Mouse (Mus musculus) limb, embryonic 11.5 days (tissue): ENCODE results near the gene Odc1. TPM values are rescaled to one million over a fixed set of nuclear protein-coding genes. Genes with fewer than 3 reads are reported as not detected.
"Not testable (repeated sequence)": the region's sequence is repeated elsewhere in the genome, so short reads cannot be mapped to it uniquely, and the experiment has no call there.

ENCODE experiments used
- ATAC-seq: fragments of 200-750 bp; cut with Nextera tagmentation; 2 replicates; pipeline ENCODE4 v1.8.0; 2017; ENCODE audit warnings: low read depth; ENCODE audit not compliant: insufficient number of reproducible peaks, low FRiP score, low TSS enrichment
- DNase-seq: peaks from one replicate; pipeline ENCODE4 v3.0.0-alpha.2; 2015; ENCODE audit warnings: low spot score
- H3K27ac ChIP-seq: fragments of 300-500 bp; sonication (generic); replicated peaks from 2 replicates; pipeline ENCODE4 v1.5.1; 2014; ENCODE audit warnings: low read depth, mild to moderate bottlenecking, low read length
- H3K27me3 ChIP-seq: fragments of 300-500 bp; sonication (generic); 2 replicates; pipeline ENCODE4 v1.6.1; 2014; ENCODE audit warnings: mild to moderate bottlenecking, low read length, mixed read lengths; ENCODE audit not compliant: control insufficient read depth, insufficient read depth
- H3K36me3 ChIP-seq: fragments of 300-500 bp; sonication (generic); 2 replicates; pipeline ENCODE4 v1.6.1; 2014; ENCODE audit warnings: mild to moderate bottlenecking, low read length, moderate library complexity, mixed read lengths; ENCODE audit not compliant: control insufficient read depth, insufficient read depth
- H3K4me1 ChIP-seq: fragments of 300-500 bp; sonication (generic); 2 replicates; pipeline ENCODE4 v1.6.1; 2014; ENCODE audit warnings: low read length, mixed read lengths; ENCODE audit not compliant: control insufficient read depth, insufficient read depth
- H3K4me2 ChIP-seq: fragments of 300-500 bp; sonication (generic); 2 replicates; pipeline ENCODE4 v1.6.1; 2014; ENCODE audit warnings: low read depth, mild to moderate bottlenecking, moderate library complexity; ENCODE audit not compliant: severe bottlenecking
- H3K4me3 ChIP-seq: fragments of 300-500 bp; sonication (generic); 2 replicates; pipeline ENCODE4 v1.5.1; 2014; ENCODE audit warnings: low read depth, low read length
- H3K9ac ChIP-seq: fragments of 300-500 bp; sonication (generic); 2 replicates; pipeline ENCODE4 v1.6.1; 2014; ENCODE audit warnings: mild to moderate bottlenecking, low read length
- H3K9me3 ChIP-seq: fragments of 300-500 bp; sonication (generic); 2 replicates; pipeline ENCODE4 v1.6.1; 2016; ENCODE audit warnings: low read length; ENCODE audit not compliant: control insufficient read depth
- WGBS: fragments of 180-500 bp; shearing (Covaris S2); extraction: QIAGEN DNeasy Blood & Tissue Kit; methylation state at CpG from one replicate; pipeline ENCODE4 v1.1.7; 2014; 5-methylcytosine and 5-hydroxymethylcytosine counted together
- polyA plus RNA-seq: library from polyadenylated mRNA; unstranded; fragments of >200 nt; fragmentation: Nextera tagmentation; extraction: Ambion mirVana; gene quantifications from 2 replicates; pipeline ENCODE4 v1.2.1, GENCODE M21; 2014

The Odc1 gene
- polyA plus RNA-seq, 1 experiment from 2014 or later, result 304 TPM

DNA sequence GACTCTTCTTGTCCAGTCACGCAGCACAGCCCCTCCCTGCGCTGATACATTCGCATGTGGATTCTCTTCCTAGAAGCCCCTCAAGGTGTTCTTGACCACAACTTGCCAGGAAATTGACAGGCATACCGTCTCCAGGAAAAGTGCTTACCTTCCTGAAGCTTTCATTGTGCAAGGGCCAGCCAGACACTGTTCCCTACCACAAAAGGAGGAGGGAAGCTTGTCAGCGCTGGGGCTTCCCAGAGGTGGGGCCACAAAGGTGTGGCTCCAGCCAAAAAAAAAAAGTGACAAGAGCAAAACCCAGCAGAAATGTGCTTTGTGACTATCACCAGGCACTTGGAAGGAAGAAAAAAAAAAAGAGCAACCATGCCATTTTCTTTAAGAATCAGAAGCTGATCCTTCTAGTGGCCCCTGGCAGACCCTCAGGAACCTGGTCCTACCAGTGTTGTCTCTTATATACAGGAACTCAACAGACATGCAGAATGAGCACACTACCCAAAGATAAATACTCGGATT is 4.5 kb upstream of the Odc1 start:
- no peak overlapping the region for H3K9ac ChIP-seq
- no peaks in the 10 kb centered on the region for H3K9me3 ChIP-seq
- no peaks in the 10 kb centered on the region for H3K4me1 ChIP-seq
- DNase-seq, result no peak
- H3K27ac ChIP-seq, result no peak overlapping the region
- no peak overlapping the region for H3K4me3 ChIP-seq
- 81% methylated on average over 6 of the region's 6 CpGs for WGBS
- H3K36me3 ChIP-seq, result no peaks in the 10 kb centered on the region
- ATAC-seq, result no peak
- H3K4me2 ChIP-seq, result no peak overlapping the region
- H3K27me3 ChIP-seq, result no peaks in the 10 kb centered on the region

DNA sequence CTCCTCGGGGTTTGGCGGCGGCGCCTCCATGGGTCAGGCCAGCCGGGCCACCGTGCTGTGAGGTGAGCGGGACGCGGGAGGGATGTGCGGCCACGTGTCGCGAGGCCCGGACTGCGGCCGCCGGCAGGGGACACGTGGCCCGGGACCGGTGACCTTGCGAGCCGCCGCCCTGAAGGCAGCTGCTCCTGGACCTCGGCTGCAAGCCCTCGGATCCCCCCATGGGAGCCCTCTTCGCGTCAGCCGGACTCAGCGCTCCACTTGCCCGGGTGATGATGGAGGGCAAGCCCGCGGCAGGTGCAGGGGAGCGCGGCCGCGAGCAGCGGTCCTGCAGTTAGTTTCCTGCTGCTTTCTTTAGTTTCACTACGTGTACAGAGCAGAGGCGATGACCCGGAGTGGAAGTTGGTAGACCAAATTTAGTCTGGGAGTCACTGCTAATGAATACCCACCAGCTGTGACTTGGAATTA is 545 bp downstream of the Odc1 start:
- Histone ChIP-seq H3K27ac (peak overlapping the region; percentile 62), H3K36me3 (peaks cover 7% of the 10 kb centered on the region; the same call in 1 of the 2 replicates), H3K9ac (peak overlapping the region; percentile 93), H3K4me3 (peak overlapping the region; percentile 95), H3K9me3 (no peaks in the 10 kb centered on the region), H3K4me1 (peaks cover 2% of the 10 kb centered on the region; the same call in 1 of the 2 replicates), H3K27me3 (no peaks in the 10 kb centered on the region), H3K4me2 (peak overlapping the region; percentile 63)
- DNase-seq (peak; percentile 75), ATAC-seq (peak; percentile 65)
- WGBS, result under 1% methylated on average over 40 of the region's 40 CpGs

DNA sequence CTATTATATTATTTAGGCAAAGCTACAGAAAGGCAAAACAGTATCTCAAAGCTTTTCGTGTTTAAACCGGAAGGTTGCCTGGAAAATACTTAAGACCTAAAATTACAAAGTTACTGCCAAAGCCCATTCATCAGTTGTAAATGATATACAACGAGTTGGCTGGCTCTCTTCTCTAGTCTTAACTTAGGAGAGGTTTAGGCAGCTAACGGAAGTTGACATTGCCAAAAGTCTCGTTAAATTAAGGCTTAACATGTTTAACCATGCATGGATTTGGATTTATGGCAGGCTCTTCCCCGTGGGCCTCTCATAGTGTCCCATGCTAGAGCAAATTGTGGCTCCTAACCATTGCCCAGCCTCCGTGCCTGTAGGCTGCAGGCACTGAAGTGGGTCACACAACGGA is 1.3 kb downstream of the Odc1 start:
- Histone ChIP-seq H3K9me3 (no peaks in the 10 kb centered on the region), H3K4me2 (peak overlapping the region; percentile 63), H3K9ac (peak overlapping the region; percentile 23; the same call in 1 of the 2 replicates), H3K27me3 (no peaks in the 10 kb centered on the region), H3K27ac (no peak overlapping the region), H3K4me1 (peaks cover 2% of the 10 kb centered on the region; the same call in 1 of the 2 replicates), H3K36me3 (peaks cover 7% of the 10 kb centered on the region; the same call in 1 of the 2 replicates), H3K4me3 (peak overlapping the region; percentile 95)
- ATAC-seq (no peak), DNase-seq (peak; percentile 35)
- WGBS, result 5% methylated on average over 8 of the region's 8 CpGs

DNA sequence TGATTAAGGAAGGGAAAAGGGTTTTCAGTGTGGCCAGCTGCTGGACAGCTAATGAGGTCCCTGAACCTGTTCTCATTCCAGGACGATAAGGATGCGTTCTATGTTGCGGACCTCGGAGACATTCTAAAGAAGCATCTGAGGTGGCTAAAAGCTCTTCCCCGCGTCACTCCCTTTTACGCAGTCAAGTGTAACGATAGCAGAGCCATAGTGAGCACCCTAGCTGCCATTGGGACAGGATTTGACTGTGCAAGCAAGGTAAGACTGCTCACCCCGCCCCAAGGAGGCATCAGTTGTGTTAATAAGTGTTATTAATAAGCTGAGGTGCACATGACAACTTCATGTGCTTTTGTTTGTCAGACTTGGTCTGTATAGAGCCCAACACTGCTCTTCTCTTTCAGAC is 3.0 kb downstream of the Odc1 start:
- H3K4me1 ChIP-seq, H3K27ac ChIP-seq, DNase-seq, H3K27me3 ChIP-seq, H3K4me3 ChIP-seq, H3K9me3 ChIP-seq, H3K9ac ChIP-seq, H3K4me2 ChIP-seq, ATAC-seq: not testable (repeated sequence)
- peaks cover 13% of the 10 kb centered on the region for H3K36me3 ChIP-seq
- 95% methylated on average over 9 of the region's 9 CpGs for WGBS

DNA sequence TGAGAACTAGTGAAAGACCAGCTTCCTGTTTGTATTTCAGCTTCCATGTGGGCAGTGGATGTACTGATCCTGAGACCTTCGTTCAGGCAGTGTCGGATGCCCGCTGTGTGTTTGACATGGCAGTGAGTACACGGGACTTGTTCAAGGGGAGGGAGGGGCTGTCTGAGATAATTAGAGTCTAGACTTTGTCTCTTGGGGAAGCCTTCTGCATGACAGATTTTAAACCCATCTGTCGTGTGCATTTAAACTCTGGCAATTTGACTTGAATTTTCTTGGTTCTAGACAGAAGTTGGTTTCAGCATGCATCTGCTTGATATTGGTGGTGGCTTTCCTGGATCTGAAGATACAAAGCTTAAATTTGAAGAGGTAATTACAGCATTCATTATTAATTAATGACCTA is 3.9 kb downstream of the Odc1 start:
- no peaks in the 10 kb centered on the region for H3K9me3 ChIP-seq
- H3K4me3 ChIP-seq, result no peak overlapping the region
- peaks cover 2% of the 10 kb centered on the region; the same call in 1 of the 2 replicates for H3K4me1 ChIP-seq
- no peak for DNase-seq
- no peaks in the 10 kb centered on the region for H3K27me3 ChIP-seq
- H3K36me3 ChIP-seq, result peaks cover 13% of the 10 kb centered on the region
- H3K27ac ChIP-seq, result no peak overlapping the region
- WGBS, result 86% methylated on average over 5 of the region's 5 CpGs
- H3K4me2 ChIP-seq, result no peak overlapping the region
- ATAC-seq, result no peak
- H3K9ac ChIP-seq, result no peak overlapping the region

DNA sequence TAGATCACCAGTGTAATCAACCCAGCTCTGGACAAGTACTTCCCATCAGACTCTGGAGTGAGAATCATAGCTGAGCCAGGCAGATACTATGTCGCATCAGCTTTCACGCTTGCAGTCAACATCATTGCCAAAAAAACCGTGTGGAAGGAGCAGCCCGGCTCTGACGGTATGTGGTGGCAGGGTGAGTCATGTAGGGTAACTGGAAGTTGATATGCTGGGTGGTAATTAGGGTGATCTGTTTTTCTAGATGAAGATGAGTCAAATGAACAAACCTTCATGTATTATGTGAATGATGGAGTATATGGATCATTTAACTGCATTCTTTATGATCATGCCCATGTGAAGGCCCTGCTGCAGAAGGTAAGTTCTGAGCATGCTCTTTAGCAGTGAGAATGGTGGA is 4.8 kb downstream of the Odc1 start:
- not testable (repeated sequence) for H3K27ac ChIP-seq, H3K27me3 ChIP-seq, H3K4me2 ChIP-seq, H3K4me1 ChIP-seq, DNase-seq, H3K4me3 ChIP-seq, ATAC-seq, H3K9ac ChIP-seq, H3K9me3 ChIP-seq
- peaks cover 13% of the 10 kb centered on the region for H3K36me3 ChIP-seq
- 89% methylated on average over 5 of the region's 5 CpGs for WGBS

DNA sequence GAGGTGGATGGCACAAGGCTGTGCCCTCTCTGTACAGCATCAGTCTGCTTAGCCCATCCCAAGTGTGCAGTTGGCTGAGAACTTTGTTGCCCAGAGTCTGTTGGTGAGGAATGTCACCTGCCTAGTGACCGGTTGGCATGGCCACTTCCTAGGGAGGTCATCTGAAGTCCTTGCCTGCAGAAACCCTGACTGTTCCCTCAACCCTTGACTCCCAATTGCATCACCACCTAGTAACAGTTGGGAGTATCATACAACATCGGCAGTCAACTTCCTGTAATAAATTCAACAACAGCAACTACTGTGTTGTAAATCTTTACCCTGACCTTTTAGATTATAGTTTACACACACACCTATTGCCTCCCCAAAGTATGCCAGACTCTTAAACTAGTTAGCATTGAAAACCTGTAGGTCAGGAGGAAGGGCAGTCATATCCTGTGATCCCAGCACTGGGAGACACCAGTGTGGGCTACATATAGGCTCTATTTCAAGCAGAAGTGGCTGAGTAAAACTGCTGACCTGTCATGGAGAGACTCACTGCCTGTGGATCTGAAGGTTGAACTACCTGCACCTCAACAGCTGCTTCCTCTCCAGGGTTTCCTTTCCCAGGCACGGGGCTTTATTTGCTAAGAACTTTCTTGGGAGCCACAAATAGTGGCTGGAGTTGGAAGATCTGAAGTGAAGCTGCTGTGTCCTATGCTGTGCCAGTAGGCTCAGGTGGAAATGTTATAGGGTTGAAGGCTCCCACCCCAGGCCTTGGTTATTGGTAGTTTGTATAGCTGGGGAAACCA is 6.8 kb downstream of the Odc1 start:
- 73% methylated on average over 3 of the region's 3 CpGs for WGBS
- DNase-seq (no peak), ATAC-seq (no peak)

DNA sequence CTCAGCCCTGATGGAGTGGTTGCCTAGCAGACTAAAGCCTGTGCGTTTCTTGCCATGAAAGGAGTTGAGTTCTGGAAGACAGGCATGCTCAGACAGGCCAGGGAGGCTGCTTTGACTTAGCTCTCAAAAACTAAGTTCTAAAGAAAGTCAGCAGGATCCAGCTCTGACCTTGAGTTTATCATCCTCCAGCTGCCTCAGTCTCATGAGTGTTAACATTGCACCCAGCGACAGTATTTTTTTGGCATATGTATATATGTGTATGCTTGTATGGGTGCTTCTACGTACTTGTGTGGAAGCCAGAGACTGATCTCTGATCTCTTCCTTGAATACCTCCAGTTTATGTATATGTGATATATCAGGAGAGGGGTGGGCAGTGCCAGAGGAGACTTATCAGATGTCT is 7.8 kb downstream of the Odc1 start:
- H3K27ac ChIP-seq, result no peak overlapping the region
- DNase-seq (no peak), ATAC-seq (no peak)
- 0 out of 2 replicates have a peak, but pooled peaks cover 2% of the 10 kb centered on the region for H3K4me1 ChIP-seq
- WGBS, result 68% methylated on average over 3 of the region's 3 CpGs
- no peak overlapping the region for H3K4me3 ChIP-seq
- no peak overlapping the region for H3K4me2 ChIP-seq
- H3K9me3 ChIP-seq, result no peaks in the 10 kb centered on the region
- peaks cover 13% of the 10 kb centered on the region for H3K36me3 ChIP-seq
- H3K27me3 ChIP-seq, result no peaks in the 10 kb centered on the region; the same call in 1 of the 2 replicates
- H3K9ac ChIP-seq, result no peak overlapping the region

More for the DNA sequence above, 6.8 kb downstream of the Odc1 start:
- no peaks in the 10 kb centered on the region for H3K4me1 ChIP-seq
- H3K27ac ChIP-seq, result no peak overlapping the region
- peaks cover 13% of the 10 kb centered on the region for H3K36me3 ChIP-seq
- H3K9me3 ChIP-seq, result no peaks in the 10 kb centered on the region
- H3K4me2 ChIP-seq, result no peak overlapping the region
- H3K4me3 ChIP-seq, result no peak overlapping the region
- H3K9ac ChIP-seq, result no peak overlapping the region
- no peaks in the 10 kb centered on the region for H3K27me3 ChIP-seq
